Mouse (Mus musculus) layer of hippocampus, adult 11-12 months (tissue): Measurements from ENCODE around the gene Cacna1e.
A peak's percentile ranks its signal among the peaks of the same experiment; 100 is the strongest.

Experiments
- DNase-seq: peaks from one replicate; pipeline ENCODE4 v3.0.0; 2022; ENCODE audit warnings: low spot score

The Cacna1e gene

GRCm38 (mm10) chr1:154839272-154839671, 45.0 kb downstream of the Cacna1e start:
- no peak for DNase-seq

- DNase-seq, result no peak
These were observed 47.8 kb downstream of the Cacna1e start for GRCm38 (mm10) chr1:154836473-154836872.

GRCm38 (mm10) chr1:154832168-154832539, 52.1 kb downstream of the Cacna1e start:
- DNase-seq, result no peak

- no peak for DNase-seq
These were observed 52.8 kb downstream of the Cacna1e start for GRCm38 (mm10) chr1:154831269-154832167.

- DNase-seq, result no peak
These were observed 54.2 kb downstream of the Cacna1e start for GRCm38 (mm10) chr1:154830051-154830450.

- no peak for DNase-seq
These were observed 61.2 kb downstream of the Cacna1e start for GRCm38 (mm10) chr1:154823098-154823497.

GRCm38 (mm10) chr1:154820422-154820821, 63.9 kb downstream of the Cacna1e start:
- no peak for DNase-seq

GRCm38 (mm10) chr1:154819960-154820359, 64.3 kb downstream of the Cacna1e start:
- no peak for DNase-seq

GRCm38 (mm10) chr1:154818742-154819141, 65.6 kb downstream of the Cacna1e start:
- DNase-seq, result no peak

- no peak for DNase-seq
These were observed 67.5 kb downstream of the Cacna1e start for GRCm38 (mm10) chr1:154816836-154817235.

GRCm38 (mm10) chr1:154816267-154816666, 68.0 kb downstream of the Cacna1e start:
- DNase-seq, result peak; percentile 25

- peak; percentile 58 for DNase-seq
These were observed 78.6 kb downstream of the Cacna1e start for GRCm38 (mm10) chr1:154805742-154806141.

- no peak for DNase-seq
These were observed 79.3 kb downstream of the Cacna1e start for GRCm38 (mm10) chr1:154805038-154805437.

- no peak for DNase-seq
These were observed 81.9 kb downstream of the Cacna1e start for GRCm38 (mm10) chr1:154802301-154802904.

GRCm38 (mm10) chr1:154799257-154799656, 85.0 kb downstream of the Cacna1e start:
- DNase-seq, result no peak

GRCm38 (mm10) chr1:154798771-154799170, 85.5 kb downstream of the Cacna1e start:
- no peak for DNase-seq

GRCm38 (mm10) chr1:154796685-154797084, 87.6 kb downstream of the Cacna1e start:
- DNase-seq, result no peak

GRCm38 (mm10) chr1:154794518-154794951, 89.8 kb downstream of the Cacna1e start:
- DNase-seq, result no peak

- peak; percentile 61 for DNase-seq
These were observed 92.6 kb downstream of the Cacna1e start for GRCm38 (mm10) chr1:154791544-154792174.

- no peak for DNase-seq
These were observed 95.8 kb downstream of the Cacna1e start for GRCm38 (mm10) chr1:154788491-154788890.

- DNase-seq, result peak; percentile 87
These were observed 96.2 kb downstream of the Cacna1e start for GRCm38 (mm10) chr1:154788069-154788468.

GRCm38 (mm10) chr1:154787418-154787817, 96.9 kb downstream of the Cacna1e start:
- DNase-seq, result no peak

GRCm38 (mm10) chr1:154786243-154786669, 98.0 kb downstream of the Cacna1e start:
- DNase-seq, result peak; percentile 89
